Mouse (Mus musculus) adrenal gland, postnatal 25 days (tissue): ENCODE measurements around the gene Crb2. TPM values are rescaled to one million over a fixed set of nuclear protein-coding genes. Genes with fewer than 3 reads are reported as not detected.

Experiments
- DNase-seq: peaks from one replicate; pipeline ENCODE4 v3.0.0; 2021; ENCODE audit warnings: mixed read lengths
- total RNA-seq: library from RNA; stranded (reverse); gene quantifications from 2 replicates; pipeline ENCODE4 v1.2.3, GENCODE M21; 2021

Crb2 gene
- total RNA-seq, 1 experiment from 2014 or later: 0.52 TPM

DNA sequence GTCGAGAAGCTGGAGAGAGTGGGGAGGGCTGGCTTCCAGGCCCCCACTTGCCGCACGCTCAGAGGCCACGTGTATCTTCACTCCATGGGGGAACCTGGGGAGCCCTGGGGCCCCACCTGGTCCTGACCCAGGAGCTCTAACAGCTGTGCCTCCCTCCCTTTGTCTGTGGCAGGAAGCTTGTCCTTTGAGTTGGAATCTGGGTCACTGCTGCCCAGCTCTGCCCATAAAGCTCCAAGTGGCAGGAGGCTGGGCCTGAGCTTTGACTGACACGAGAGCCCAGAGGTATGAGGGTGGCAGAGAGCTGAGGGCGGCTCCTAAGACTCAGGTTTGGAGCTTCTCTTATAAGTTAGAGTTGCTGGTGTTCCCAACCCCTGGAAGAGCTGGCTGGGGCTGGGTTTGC, 23.1 kb downstream of the Crb2 start:
- DNase-seq: no peak

DNA sequence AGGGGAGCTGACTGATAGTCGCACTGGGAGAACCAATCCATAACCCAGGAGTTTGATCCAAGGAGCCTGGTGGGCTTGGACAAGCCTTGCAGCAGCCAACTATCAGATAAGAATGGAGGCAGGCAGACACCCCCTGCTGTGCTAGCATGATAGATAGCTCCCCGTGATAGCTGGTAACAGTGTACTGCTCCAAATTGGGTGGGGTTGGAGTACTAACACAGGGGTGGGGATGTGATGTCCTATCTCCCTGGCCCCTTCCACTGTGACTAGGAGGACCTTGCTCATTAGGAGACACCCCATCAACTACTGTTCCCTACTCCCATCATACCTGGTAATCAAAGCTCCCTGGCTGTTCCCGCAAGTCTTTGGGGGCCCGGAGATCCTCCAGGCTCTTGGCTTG, 25.6 kb downstream of the Crb2 start:
- no peak for DNase-seq

DNA sequence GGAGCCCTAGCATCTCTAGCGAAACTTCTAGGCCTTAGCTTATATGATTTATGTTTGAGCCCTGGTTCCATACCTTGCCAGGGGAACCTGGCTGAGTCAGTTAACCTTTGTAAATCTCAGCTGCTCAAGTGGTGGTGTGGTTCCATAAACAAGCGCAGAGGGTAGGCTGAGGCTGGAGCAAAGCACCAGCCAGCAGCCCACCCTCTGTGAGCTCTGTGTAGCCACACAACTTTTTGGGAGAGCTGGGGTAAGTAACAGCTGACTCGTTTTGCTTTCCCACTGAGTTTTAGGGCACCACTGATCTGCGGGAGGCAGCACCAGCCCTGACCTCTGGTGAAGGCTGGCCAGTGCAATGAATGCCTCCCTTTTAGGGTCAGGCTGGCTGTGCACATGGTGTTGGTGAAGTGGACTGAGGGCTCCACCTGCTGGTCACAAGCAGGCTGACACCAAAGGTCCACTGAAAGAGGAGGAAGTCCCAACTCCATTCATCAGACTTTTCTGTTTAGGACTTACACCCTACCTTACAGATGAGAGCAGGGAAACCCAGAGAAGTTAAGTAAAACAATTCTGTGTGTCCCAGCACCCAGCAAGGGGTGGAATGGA, 26.7 kb downstream of the Crb2 start:
- DNase-seq: peak; percentile 67

DNA sequence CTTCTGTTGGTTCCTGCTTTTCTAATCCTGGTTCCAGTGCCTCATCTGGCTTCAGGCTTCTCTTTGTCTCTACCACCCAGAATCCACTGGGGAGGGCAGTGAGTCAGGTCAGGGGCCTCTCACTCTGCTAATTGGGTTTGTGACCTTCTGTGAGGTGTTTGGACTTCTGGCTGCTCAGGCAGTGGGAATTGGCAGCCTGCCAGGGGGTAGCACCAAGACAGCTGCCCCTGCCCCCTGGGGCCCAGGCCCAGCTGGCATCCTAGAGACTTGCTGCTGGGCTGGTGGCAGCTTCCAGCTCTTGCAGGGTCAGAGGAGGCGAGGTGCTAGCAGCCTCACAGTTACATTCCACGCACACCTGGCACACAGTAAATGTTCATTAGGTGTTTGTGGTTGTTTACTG, 35.6 kb downstream of the Crb2 start:
- no peak for DNase-seq

DNA sequence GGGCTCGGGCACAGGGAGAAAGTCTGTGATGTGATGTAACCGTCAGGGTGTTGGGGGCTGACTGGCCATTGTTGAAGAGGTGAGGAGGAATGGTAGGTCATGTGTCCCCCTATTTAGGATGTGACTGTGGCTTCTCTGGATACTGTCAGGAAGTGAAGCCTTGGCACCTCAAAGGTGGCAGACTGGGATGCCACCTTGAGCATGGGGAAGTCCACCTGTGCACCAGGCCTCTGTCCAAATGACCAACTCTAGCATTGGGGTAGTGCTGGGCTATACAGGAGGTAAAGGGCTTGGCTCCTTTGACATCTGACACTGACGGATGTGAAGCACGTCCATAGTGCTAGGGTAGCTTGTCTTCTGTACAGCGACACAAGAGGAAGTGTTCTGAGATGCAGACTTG, 36.4 kb downstream of the Crb2 start:
- DNase-seq: no peak

DNA sequence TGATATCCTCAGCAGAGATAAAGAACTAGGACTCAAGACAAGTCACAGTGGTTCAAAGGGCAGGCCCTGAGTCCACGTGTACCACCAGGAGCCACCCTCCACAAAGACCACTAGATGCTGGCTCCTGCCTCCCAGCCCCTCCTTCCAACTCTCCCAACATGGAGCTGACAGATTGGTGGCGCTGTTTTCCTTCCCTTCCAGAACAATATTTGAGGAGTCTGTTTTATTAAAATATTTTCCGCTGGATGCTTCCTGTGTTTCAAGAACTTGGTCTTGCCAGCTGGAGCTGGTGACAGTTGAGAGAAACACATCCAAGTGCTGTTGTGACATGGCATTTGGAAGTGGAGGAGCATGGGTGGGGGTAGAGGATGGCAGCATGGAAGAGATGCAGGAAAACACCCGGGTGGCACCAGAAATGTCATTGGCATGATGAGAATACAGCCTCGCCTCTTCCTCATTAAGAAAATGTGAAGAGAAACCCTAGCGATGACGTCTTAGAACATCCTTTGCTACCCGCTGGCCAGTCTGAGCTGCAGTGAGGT, 38.8 kb downstream of the Crb2 start:
- DNase-seq: no peak

DNA sequence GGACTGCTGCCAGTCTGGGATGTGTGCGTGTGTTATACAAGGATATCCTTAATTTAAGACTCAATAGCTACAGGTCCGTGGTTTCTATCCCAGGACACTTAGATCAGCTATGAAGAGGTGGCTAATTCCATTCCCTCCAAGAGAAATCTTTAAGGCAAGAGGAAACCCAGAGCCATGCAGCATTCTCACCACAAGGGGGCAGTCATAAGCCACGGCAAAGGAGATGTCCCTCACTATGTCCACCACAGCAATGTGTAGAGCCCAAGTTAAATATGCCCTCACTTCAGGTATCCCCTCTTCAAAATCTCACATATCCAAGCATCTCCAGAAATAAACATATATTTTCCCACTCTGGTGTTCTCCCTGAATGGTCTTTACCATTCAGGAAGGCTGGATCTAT, 39.6 kb downstream of the Crb2 start:
- DNase-seq: peak; percentile 70

DNA sequence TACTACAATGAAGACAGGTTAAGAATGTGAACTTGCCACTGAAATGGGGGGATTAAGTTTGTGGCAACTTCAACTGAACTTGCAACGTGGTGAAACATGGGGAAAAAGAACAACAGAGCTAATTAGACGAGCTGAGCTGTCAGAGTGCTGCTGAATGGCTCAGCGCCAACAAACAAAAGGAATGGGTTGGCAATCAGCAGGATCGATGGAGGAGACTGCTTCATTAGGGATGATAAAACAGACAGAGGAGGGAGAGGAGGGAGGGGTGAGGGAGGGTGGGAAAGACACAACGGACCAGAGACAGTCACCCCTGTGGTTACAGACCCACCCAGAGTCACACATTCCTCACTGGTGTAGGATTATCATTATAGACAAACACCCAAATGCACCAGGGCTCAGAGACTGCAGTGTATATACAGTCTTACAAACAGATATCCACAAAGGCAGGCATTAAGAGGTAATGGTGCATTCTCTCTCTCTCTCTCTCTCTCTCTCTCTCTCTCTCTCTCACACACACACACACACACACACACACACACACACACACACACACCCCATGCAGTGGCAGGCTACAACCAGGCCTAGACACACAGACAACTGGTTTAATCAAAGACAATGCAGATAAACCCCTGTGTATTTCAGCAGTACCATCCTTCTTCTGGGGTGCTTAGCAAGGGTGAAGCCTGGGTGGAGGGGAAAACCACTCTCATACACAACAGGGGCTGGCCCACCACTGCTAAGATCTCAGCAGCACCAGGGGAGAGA, 42.9 kb downstream of the Crb2 start:
- DNase-seq: no peak

DNA sequence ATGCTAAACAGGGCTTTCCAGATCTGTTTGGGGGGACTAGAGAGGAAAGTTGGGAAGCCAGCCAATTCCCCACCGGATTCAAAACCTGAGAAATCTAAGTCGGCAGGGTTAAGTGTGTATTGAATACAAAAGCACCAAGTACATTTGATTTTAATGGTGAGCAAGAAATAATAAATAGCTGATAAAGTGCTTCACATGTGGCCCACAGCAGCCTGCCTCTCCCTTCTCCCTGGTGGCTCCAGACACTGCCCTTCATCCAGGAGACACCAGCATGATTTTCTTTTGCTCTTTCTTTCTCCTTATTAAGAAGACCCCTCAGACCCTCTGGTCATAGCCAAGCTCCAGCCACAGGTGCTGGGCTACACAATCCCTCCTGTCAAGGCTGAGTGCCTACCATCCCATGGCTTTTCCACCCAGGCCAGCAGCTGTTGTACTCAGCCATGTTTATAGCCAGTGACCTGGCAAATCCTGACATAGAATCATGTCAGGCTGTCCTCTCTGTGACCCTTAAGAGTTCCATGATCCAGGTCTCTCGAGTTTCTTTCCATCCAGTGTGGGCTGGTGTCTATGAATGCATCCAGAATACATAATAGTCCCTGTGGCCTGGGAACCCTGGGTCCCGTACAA, 43.6 kb downstream of the Crb2 start:
- no peak for DNase-seq

DNA sequence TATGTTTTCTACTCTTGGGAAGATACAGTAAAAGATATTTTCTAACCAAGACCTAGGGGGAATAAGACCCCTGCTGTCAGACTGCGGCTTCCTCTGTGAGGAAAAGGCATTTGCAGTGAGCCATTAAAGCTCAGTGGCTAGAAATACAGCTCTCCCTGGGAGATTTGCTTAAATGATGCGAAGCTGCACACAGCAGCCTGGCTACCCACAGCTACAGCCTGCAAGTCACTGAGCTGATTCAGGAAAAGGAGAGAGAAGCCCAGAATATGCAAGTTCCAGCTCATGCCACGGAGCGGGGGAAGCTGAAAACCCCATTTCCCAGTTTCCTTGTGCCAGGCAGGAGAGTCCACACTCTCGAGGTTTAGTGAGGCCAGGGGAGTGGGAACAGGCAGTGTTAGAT, 46.1 kb downstream of the Crb2 start:
- no peak for DNase-seq

DNA sequence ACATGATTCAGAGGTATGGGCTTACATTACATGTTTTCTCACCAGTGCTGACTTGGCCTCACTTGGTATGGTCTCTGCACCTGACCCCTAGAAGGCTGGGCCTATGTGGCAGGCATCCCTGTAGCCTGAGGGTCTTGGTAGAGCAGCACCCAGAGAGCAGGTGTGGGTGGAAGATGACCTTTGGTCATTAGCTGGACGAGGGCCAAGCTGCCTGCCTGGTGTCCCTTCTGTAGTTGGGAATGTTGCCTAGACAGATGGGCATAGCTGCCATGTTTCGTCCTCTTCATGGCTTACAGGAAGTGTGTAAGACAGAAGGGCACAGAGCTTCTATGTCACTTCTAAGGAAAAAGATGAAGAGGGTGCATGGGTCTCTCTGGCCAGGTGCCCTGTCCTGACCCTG, 47.8 kb downstream of the Crb2 start:
- DNase-seq: no peak

DNA sequence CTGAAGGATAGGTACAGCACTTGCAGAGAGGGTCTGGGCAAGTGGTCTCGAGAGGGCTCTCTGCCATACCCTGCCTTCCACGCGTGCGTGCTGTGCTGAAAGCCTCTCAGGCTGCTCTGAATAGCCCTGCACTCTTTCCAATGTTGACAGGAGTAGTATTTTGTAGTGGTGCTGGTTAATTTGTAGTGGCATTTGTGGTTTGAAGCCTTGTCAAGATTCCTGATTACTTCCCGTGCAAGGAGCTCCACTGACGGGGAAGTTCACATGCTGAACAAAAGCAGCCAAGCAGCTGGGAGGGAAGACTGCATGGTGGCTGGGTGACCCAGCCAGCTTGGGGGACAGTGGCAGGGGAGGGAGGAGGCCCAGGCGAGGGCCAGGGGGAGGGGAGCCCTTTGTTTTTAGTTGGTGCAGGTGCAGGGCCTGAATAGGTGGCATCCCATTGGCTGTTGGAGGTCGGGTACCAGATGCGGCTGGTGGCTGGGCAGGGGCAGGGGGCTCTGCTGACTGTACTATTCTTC, 53.8 kb downstream of the Crb2 start:
- no peak for DNase-seq

DNA sequence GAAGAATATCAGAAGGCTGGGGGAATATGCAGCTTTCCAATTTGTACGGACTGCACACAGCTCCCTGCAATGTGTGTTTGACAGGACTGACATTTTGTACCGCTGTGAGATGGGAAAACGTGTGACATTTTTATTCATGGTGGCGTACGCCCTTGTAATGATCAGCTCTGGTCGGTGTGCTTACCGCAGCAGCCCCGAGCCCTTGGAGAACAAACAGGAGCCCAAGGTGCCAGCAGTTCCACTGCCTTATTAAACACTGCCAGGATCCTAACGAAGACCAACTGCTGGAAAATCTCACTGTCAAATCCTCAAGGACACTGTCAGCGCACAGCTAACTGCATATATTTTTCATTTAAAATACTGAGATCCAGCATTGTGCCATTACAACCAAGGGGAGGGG, 56.2 kb downstream of the Crb2 start:
- DNase-seq: no peak

DNA sequence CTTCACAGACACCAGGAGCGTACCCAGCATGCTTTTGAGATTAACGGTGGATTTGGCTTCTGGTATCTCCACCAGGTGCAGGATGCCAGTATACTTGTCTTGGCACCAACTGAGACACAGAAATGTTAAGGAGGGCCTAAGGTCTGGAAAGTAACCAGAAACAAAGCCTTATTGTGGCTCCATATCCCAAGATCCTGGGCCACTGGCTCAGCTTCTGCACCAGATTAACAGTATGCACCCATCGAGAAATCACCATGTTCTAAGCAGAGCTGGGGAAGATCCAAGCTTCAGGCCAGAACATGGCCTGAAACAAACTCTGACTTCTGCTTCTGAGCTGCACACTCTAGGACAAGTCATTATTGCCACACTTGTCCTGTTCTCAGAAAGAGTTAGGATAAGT, 60.9 kb downstream of the Crb2 start:
- DNase-seq: no peak

DNA sequence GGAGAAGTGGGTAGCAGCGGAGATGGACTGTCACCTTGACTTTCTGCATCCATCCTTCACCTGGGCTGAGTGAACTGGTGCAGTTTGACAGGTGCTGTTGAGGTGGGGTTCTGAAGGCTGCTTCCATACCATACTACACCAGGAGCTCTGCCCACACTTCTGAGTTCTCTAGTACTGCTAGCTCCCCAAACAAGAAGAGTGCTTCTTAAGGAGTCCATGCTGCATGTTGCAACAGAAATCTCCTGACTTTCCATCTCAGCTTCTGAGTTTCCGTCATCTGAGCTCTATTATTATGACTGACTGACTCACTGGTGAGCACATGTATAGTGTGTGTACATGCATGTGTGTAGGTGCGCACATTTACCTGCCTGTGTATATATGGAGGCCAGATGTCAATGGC, 61.5 kb downstream of the Crb2 start:
- no peak for DNase-seq

DNA sequence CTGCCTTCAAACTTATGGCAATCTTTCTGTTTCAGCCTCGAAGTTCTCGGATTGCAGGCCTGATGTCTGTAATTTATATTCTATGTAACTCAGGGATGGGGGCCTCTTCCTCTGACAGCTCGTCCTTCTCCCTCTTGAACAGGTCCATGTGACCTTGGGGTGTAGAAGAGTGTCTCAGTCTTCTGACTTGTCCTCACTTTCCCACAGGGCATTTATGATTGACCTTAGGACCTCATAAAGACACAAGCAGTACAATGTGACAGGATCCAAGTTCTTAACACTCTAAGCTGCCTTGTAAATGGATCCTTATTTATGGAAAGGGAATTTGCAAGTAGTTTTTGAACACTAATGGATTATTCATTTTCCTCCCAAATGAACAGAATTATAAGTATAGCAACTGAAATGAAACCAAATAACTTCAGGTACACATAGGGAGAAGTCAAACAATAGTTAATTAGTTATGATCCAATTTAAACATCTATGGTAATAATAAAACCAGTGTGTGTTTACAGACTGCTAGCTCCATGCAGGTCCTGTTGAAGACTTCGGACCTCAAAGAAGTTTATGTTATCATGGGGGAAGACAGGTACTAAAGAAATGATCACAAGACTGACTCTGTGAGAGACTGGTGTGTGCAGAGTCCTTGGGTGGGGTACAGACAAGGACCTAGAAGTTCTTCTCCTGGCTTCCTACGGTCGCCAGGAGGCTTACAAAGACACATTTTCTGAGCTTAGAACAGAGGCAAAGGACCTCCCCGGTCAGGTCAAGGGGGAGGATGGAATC, 62.3 kb downstream of the Crb2 start:
- no peak for DNase-seq

DNA sequence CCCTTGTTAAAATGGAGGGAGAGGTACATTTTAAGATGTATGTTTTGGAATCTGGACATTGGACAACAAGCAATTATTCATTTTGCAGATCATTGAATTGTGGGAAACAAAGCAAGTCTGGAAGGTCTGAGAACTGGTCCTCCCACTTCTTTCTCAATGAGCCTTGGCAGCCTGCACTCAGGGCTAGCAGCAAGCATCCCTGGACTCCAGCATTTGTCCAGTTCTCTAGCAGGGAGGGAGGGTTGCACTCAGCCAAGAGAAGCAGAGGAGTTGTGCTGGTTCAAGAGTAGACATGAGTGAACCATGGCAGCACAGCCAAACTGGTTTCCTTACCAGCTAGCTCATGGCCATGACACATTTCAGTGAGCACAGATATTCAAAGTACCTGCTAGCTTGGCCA, 63.9 kb downstream of the Crb2 start:
- DNase-seq: no peak

DNA sequence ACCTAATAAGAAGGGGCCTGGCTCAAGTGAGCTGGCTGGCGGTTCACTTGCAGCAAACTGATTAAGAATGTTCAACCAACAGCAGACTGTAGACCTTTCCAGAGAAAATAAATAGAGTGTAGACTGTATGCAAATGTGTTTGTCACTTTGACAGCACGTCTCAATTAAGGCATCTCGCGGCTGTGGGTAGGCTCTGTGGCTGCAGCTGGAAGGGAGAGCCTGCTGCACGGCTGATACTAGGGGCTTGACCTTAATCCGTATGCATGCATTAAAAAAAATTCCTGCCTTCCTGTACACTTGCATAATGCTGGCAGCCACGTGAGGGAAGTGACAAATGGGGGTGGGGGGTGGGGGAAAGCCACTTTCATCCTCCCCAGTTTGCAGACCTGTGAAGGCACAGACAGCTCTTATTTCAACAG, 66.1 kb downstream of the Crb2 start:
- DNase-seq: no peak

DNA sequence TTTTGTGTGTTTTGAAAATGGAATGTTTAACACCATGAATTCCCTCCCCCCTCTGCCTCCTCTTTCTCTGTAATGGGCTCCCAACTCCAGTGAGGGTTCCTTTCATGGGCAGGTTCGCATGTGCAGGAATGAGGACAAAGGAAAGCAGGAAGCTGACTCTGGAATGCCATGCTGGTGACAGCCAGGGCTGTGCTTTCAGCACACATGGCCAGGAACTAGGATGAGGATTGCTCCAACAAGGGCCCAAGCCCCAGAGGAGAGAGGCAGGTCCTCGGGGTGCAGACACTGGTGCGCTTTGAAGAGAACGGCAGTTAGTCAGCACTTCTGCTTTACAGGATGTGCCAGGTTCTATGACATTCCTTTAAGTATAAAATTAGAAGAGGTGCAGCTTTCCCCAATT, 66.7 kb downstream of the Crb2 start:
- no peak for DNase-seq
